Mouse (Mus musculus) brain, embryonic 18.5 days (tissue): Measurements from ENCODE around the gene Catsper3.

Experiments
- DNase-seq: peaks from one replicate; pipeline ENCODE4 v3.0.0-alpha.2; 2012; ENCODE audit warnings: low read depth, low spot score

Catsper3 gene

GRCm38 (mm10) chr13:55826796-55827678 is 42.7 kb downstream of the Catsper3 start:
- DNase-seq, result no peak

GRCm38 (mm10) chr13:55827679-55828140 is 43.3 kb downstream of the Catsper3 start:
- no peak for DNase-seq

- no peak for DNase-seq
Observed at GRCm38 (mm10) chr13:55828141-55829017, 44.0 kb downstream of the Catsper3 start.

- no peak for DNase-seq
Observed at GRCm38 (mm10) chr13:55829018-55829655, 44.8 kb downstream of the Catsper3 start.

GRCm38 (mm10) chr13:55830081-55830832 is 45.9 kb downstream of the Catsper3 start:
- no peak for DNase-seq

GRCm38 (mm10) chr13:55830833-55831721 is 46.7 kb downstream of the Catsper3 start:
- DNase-seq, result no peak

GRCm38 (mm10) chr13:55831722-55832160 is 47.4 kb downstream of the Catsper3 start:
- DNase-seq, result no peak

GRCm38 (mm10) chr13:55832602-55833001 is 48.2 kb downstream of the Catsper3 start:
- no peak for DNase-seq

GRCm38 (mm10) chr13:55833921-55834320 is 49.6 kb downstream of the Catsper3 start:
- DNase-seq, result no peak

- DNase-seq, result no peak
Observed at GRCm38 (mm10) chr13:55834667-55835066, 50.3 kb downstream of the Catsper3 start.

GRCm38 (mm10) chr13:55835548-55836097 is 51.3 kb downstream of the Catsper3 start:
- no peak for DNase-seq

GRCm38 (mm10) chr13:55836142-55836625 is 51.8 kb downstream of the Catsper3 start, which contains the start of gene Pitx1:
TSS of gene Pitx1 (minus strand) at chr13:55836192.
- DNase-seq, result no peak

- no peak for DNase-seq
Observed at GRCm38 (mm10) chr13:55836786-55837780, 52.7 kb downstream of the Catsper3 start.

- DNase-seq, result no peak
Observed at GRCm38 (mm10) chr13:55840223-55840622, 55.9 kb downstream of the Catsper3 start.

- DNase-seq, result no peak
Observed at GRCm38 (mm10) chr13:55843700-55844099, 59.3 kb downstream of the Catsper3 start.

- DNase-seq, result no peak
Observed at GRCm38 (mm10) chr13:55847805-55848204, 63.4 kb downstream of the Catsper3 start.

- DNase-seq, result no peak
Observed at GRCm38 (mm10) chr13:55848604-55849190, 64.3 kb downstream of the Catsper3 start.

- no peak for DNase-seq
Observed at GRCm38 (mm10) chr13:55850726-55851125, 66.4 kb downstream of the Catsper3 start.
